Mouse (Mus musculus) cerebral cortex, adult 2 months (tissue): ENCODE measurements around the gene Lgals3bp.

Experiments
- WGBS: fragments of 180-500 bp; shearing (Covaris S2); methylation state at CpG from one replicate; pipeline ENCODE4 v1.1.7; 2018; 5-methylcytosine and 5-hydroxymethylcytosine counted together

Gene Lgals3bp

GRCm38 (mm10) chr11:118401195-118401594 lies 697 bp downstream of the Lgals3bp start:
- 75% methylated on average over 4 of the region's 4 CpGs for WGBS

DNA sequence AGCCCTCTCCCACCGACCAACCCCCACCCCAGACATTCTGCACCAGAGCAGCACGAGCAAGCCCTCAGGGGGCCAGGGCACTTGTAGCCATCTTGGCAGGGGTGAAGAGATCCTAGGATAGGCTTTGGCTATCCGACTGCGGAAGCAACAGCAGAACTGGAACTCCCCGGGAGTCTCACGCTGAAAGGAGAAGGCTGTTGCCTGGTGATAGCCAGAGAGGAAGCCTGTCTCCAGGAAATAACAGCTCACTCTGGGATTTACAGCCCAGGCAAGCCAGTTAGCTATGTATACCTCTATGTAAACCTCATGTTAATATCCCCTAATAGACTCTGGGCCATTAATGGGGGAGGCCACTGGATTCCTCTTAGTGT lies 1.3 kb downstream of the Lgals3bp start:
- 36% methylated on average over 6 of the region's 6 CpGs for WGBS

DNA sequence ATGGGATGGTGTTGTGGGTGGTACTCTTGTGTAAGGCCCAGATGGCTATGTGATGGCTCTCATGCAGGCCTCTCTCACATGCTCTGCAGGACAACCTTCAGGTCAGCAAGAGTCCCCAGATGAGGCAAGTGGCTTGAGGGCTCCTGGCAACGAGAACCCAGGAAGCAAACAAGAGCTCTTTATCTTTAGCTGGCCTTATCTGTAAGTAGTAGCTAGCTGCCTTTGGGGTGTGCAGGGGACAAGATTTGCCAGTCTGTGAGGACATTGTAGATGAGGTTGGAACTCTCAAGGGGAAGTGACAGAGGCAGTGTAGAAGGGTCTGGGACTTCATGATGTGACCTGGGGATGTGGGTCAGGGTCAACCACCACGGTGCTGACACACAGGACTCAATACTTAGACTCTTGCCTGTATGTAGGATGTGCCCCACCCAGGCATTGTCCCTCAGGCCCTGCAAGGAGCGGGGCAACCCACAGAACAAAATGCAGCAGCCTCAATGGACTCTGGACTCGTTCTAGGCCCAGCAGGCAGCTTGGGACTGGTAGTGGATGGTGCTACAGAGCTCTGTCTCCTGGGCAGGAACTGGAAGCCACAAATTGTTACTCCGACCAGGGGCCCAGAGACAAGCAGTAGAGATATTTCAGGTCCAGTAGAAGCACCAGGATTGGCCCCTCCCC lies 1.9 kb downstream of the Lgals3bp start:
- 78% methylated on average over 5 of the region's 5 CpGs for WGBS

DNA sequence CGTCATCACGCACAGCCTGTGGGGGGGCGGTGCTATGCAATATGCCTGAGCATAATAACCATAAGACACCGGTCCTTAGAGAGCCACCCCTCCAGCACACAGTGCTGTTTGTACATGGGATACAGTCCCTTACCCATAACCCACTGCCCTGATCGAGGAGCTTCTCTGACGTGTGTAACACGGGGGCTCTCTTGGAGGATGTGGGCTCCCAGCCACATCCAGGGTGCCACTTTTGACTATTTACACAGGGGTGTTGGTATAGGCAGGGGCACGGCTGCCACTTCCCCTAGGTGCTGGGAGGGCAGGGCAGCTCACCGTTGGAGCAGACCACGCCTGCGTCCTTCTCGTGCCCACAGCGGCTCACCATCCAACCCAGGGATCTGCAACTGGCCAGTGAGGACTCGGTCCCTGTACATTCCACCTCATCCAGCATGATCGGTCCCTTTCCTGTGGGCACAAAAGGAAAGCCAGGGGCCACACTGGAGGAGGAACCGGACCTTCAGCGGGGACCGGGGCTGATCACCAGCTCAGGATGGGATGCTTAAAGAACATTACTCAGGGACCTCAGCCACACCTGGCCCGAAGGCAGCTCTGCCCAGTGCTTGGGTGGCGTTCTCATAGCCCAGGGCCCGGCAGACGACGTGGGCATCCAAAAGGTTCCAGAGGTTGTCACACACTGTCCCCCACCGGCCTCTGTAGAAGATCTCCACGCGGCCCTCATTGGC lies 3.9 kb downstream of the Lgals3bp start:
- 94% methylated on average over 26 of the region's 26 CpGs for WGBS

GRCm38 (mm10) chr11:118394538-118394937 lies 7.4 kb downstream of the Lgals3bp start:
- WGBS: 54% methylated on average over 6 of the region's 6 CpGs

DNA sequence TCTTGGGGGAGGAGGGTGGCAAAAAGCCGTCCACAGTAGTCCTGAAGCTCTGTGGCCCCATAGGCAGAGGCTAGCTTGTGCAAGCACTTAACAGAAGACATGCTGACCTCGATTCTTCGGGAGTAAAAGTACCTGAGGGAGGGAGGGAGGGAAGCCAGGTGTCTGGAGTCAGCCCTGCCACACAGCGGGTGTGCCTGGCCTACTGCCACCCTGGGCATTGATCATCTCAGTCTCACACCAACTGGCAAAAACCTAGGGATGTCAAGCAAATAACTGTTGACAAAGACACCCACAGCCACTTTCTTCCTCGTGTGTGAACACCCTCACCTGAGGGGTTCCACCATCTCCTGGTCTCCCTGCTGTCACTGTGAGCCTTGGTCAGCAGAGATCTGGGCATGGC lies 7.9 kb downstream of the Lgals3bp start:
- WGBS: 83% methylated on average over 5 of the region's 5 CpGs

GRCm38 (mm10) chr11:118387816-118388215 lies 14.1 kb downstream of the Lgals3bp start:
- WGBS: 88% methylated on average over 13 of the region's 13 CpGs

DNA sequence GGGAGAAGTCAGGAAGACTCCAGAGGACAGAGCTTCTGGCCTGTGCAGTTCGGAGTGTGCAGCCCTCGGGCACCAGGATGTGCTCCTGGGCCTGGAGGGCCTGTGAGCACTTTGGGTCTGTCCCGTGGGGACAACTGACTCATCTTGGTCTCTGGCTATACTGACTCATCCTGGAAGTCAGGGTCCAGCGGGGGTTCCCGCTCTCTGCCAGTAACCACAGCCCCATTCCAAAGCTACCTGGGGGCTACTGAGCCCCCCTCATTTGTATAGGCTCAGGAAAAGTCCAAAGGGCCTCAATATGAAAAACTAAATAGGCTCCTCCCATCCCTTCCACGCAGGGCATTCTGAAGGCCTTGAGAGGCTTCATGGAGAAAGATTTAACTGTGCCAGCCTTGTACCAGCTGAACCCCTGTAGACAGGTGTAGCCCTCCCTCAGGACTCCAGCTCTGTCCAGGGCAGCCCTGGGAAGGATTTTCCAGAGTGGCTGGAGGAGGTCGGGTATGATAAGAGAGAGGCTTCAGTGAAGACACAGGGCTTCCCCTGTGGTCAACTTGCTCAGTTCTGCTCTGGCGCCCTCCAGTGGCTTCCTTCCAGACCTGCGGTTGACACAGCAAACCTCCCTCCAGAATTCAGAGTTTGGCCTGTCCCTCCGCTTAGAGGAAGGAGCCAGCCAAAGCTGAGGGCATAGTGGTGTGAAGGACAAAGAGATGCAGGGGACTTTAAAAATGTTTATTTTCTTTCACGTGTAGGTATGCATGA lies 22.5 kb downstream of the Lgals3bp start:
- 39% methylated on average over 11 of the region's 11 CpGs for WGBS

- 90% methylated on average over 6 of the region's 6 CpGs for WGBS
These were observed 23.2 kb downstream of the Lgals3bp start for GRCm38 (mm10) chr11:118378656-118379055.

DNA sequence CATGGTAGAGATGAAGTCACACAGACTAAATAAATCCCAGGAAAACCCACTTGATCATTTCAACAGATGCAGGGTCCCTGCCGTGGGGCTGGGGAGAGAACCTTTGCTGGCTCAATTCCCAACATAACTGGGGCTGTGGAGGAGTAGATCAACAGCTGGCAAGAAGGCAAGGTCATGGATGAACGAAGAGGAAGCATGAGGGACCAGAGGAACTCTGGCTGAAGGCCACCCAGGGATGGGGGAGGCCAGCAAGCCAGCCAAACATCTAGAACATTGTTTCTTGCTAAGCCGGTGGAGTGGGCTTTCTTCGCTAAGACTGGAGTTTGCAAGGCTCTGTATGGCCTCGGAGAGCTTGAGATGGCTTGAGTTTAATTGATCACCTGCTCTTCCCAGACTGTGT lies 26.0 kb downstream of the Lgals3bp start:
- WGBS: 75% methylated on average over 5 of the region's 5 CpGs

GRCm38 (mm10) chr11:118375461-118375860 lies 26.4 kb downstream of the Lgals3bp start:
- 90% methylated on average over 8 of the region's 8 CpGs for WGBS

DNA sequence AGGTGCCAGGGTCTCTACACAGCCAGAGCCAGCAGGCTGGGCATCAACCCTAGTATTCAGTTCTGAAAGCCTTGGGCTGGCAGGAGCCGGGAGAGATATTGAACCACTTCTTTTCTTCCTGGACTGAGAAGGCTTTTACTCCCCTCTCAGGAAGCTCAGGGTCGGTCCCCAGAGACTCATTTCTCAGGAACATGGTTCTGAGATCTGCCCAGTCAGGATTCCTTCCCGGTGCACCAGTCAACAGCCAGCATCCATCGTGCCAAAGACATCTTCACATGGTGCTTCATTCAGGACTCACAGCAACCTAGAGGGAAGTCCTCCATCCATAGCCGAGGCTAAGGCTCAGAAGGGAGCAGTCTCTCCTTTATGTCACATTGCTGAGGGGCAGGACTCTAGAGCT lies 27.4 kb downstream of the Lgals3bp start:
- 63% methylated on average over 5 of the region's 5 CpGs for WGBS

- WGBS: 73% methylated on average over 7 of the region's 7 CpGs
These were observed 29.3 kb downstream of the Lgals3bp start for GRCm38 (mm10) chr11:118372641-118373040.

DNA sequence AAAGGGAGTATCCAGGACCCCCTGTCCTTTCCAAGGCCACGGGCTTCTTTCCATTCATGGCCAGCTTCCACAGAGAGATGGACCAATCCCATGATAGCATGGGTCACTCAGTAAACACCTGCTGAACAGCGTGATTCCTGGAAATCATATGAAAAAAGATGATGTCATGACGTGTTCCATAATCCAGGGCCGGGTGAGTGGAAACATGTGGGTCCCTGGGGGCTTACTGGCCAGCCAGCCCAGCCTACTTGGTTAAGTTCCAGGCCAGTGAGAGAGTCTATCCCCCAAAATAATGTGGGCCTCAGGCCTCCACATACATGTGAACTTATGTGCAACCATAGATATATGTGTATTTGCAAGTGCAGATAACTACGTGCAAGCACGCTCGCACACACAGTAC lies 30.0 kb downstream of the Lgals3bp start:
- WGBS: 92% methylated on average over 7 of the region's 7 CpGs

DNA sequence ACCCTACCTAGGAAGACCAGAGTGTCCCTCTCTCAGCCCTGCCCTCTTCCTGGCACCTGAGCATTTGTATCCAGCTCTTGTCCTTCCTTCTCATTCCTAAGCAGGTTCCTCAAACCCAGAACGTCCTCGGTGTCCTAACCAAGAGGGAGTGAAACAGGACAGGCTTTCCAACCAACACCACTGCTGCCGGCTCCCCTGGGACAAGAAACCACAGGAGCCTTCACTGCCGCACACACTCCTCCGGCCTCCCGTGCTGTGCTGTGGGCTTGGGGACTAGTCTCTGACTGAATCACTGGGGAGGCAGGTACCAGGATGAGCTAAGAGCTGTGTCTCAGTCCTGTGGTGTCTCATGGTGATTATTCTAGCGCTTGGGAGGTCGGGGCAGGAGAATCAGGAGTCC lies 32.2 kb downstream of the Lgals3bp start:
- WGBS: 85% methylated on average over 8 of the region's 8 CpGs

DNA sequence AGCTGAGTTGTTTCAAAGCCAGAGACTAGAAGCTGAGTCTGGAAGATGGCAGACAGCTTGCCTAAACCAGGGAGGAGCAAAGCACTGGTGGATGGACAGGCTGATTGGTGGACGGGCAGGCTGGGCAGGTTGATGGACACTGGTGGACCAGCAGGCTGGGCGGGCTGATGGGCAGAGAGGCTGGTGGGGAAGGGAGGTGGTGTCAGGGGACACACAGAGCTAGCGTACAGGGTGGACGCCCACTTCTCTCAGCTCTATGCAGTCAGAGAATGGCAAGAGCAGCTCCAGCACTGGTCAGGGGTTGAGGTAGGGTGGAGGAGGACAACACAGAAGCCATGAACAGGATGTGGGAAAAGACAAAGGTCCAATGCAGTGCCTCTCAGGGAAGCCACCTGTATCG lies 32.6 kb downstream of the Lgals3bp start:
- WGBS: 82% methylated on average over 5 of the region's 5 CpGs

DNA sequence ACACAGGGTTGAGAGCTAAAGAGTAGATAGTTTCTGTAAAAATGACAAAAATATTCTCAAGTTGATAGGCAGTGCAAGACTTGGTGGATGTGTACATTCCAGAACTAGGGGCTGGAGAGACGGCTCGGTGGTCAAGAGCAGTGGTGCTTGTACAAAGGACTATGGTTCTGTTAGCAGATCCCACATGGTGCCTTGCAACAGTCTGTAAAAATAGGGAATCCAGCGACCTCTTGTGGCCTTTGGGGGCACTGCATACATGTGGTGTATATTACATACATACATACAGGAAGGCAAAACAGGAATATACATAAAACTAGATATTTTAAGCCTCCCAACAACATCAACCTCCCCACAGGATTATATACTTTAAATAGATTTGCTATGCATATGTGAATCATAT lies 33.6 kb downstream of the Lgals3bp start:
- 61% methylated on average over 3 of the region's 3 CpGs for WGBS

- WGBS: 91% methylated on average over 8 of the region's 8 CpGs
These were observed 35.3 kb downstream of the Lgals3bp start for GRCm38 (mm10) chr11:118366559-118366958.

DNA sequence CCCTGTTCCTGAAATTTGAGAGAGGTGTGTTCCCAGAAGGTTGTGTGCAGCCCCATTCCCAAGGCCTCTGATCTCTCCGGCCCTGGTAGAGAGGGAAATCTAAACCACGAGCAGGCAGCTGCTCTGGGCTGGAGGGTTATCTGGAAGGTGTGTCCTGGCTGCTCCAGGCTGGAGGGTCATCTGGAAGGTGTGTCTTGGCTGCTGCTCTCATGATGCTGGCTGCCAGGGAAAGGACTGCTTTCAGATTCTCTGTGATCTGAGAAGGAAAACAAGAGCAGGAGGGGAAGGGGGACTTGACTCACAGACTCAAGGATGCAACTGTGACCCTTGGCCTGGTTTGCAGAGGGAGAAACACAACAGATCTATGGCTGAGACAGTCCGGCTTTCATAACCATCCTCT lies 35.8 kb downstream of the Lgals3bp start:
- WGBS: 88% methylated on average over 3 of the region's 3 CpGs

DNA sequence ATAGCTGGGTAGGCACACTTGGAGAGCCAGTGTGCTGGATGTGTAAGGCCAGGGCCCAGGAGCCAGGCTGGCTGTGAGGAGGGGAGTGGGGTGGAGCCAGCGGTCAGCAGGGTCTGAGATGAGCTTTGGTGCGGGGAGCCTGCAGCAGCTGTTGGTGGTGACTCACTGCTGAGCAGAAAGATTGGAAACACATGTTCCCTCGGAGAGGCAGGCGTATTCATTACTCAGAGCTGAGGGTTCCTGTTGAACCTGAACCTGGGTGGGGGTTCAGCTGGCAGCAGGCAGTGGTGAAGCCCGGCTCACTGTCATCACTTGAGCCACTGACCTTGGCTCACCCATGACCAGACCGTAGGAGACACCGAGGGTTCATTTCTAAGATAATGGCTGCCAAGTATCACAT lies 36.7 kb downstream of the Lgals3bp start:
- WGBS: 60% methylated on average over 7 of the region's 7 CpGs

DNA sequence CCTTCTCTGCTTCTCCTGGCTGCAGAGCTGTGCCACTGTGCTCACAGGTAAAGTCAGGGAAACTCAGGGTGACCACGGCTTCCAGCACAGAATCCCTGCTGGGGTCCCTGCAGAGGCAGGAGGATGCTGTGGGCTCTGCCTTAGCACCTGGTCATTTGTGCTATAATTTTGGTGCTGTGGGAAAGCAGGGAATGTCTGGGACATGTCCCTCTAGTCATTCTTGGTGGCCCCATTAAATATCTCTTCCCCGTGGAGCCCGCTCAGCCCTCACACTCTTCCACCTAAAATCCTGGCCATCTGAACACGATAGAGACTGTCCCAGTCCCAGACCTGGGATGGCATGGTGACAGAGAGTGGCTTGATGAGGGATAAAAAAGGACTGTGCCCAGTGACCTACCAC lies 37.9 kb downstream of the Lgals3bp start:
- 98% methylated on average over 4 of the region's 4 CpGs for WGBS

GRCm38 (mm10) chr11:118362971-118363518 lies 38.8 kb downstream of the Lgals3bp start:
- 57% methylated on average over 8 of the region's 8 CpGs for WGBS

- WGBS: 83% methylated on average over 1 of the region's 1 CpGs
These were observed 39.4 kb downstream of the Lgals3bp start for GRCm38 (mm10) chr11:118362501-118362900.
